Mouse (Mus musculus) cortical plate, adult 2 months (tissue): ENCODE data around the gene Gpkow.

Source experiments
- CTCF ChIP-seq: fragments of 200-500 bp; IDR thresholded peaks from 2 replicates; pipeline ENCODE4 v1.5.1; 2011; ENCODE audit warnings: mild to moderate bottlenecking, control low read depth, low read length; ENCODE audit not compliant: insufficient read depth; ENCODE audit errors: extremely low read depth
- POLR2A ChIP-seq: fragments of 200-500 bp; IDR thresholded peaks from 2 replicates; pipeline ENCODE4 v1.6.1; 2011; ENCODE audit warnings: mild to moderate bottlenecking, low read length, control low read depth; ENCODE audit not compliant: insufficient read depth; ENCODE audit errors: extremely low read depth

DNA sequence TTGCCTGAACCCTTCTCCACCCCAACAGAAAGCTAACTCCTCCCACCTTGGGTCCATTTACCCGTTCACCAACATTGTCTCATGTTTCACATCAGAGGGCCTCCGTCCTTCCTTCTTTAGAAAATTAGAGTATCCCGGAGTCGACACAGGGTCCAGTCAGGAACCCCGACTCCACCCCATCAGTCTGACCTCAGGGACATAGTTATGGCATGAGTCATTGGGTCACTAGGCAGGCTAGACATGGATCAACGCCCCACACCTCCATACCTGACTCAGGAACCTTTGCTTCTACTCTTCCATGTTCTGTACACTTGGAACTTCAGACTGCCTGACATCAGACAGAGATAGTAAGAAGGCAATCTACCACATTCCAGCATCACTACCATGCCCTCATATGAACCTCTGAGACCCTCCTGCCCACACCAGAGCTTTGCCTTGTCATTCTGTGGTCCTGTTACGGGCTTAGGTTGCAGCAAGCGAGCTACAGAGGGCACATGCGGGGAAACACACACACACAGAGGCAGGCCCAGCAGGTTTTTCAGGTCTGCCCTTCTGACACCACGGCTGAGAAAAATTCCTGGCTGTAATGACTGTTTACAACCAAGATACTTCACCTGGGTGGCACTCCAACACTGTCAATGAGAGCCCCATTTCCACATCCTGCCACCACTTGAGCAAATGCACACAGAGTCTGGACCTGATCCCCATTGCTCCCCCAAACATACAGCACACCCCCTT lies 43.3 kb downstream of the Gpkow start:
- TF ChIP-seq CTCF (no peak), POLR2A (no peak)
